Mouse (Mus musculus) mature B cell (primary cell): ENCODE data around the gene Nmur1.

Experiments used
- in situ Hi-C: fragments of 300-500 bp; cut with MboI; formaldehyde crosslinking; loops from 2 replicates; pipeline ENCODE4 v1.14.3; 2019

Gene Nmur1

GRCm38 (mm10) chr1:86440887-86441723 lies 15.1 kb upstream of the Nmur1 start:
- in situ Hi-C loops = loop anchor here (5.0 kb wide), 2 partner anchors 61 to 91 kb away; no protein-coding TSS in a partner anchor

DNA sequence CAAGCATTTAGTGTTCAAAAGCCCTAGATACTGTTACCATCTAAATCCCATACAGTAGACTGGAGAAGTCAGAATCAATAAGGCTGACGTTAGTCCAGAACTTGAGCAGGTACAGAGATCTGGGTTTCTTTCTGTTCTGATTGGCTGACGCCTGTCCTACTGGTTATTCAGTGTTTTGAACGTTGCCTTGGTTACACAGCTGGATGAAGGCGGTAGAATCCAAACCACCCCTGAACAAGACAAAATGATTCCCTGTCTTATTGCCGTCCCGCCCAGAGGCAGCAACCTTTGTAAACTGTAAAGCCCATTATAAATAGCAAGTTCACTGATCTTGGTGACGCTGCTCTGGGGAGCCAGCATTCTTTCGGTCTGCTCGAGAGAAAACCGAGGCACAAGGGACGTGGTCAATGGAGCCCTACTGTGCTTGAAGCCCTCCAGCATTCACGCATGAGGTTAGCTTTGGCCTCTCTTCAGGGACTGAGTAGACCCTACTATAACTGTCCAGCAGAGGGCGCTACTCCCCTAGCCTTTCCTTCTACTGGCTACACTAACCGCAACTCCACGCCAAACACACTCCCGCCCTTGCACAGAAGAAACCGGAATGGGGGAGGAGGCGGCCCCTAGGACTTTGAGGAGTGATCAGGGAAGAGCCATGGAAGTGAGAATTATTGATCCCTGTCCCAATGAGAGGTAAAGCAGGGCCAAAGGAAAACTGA lies 14.3 kb upstream of the Nmur1 start:
- in situ Hi-C loops = loop anchor here (5.0 kb wide), 2 partner anchors 62 to 92 kb away; no protein-coding TSS in a partner anchor

GRCm38 (mm10) chr1:86439487-86440170 lies 13.6 kb upstream of the Nmur1 start:
- in situ Hi-C loops = loop anchor here (5.0 kb wide), 2 partner anchors 63 to 93 kb away; no protein-coding TSS in a partner anchor

- in situ Hi-C loops = no loop called here
These were observed 12.5 kb upstream of the Nmur1 start for GRCm38 (mm10) chr1:86438501-86438900.

DNA sequence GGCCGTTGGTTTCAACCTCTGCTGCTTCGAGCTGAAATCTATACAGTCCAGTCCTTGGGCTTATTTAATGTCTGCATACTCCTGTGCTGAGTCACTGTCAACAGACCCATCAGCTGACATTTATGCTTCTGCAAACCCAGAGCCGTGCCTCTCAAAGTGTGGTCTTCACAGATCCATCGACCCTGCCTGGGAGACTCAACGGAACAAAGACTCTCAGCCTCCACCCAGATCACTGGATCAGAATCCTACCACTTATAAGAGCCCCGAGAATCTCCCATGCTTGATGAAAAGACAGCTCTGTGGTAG lies 11.9 kb upstream of the Nmur1 start:
- in situ Hi-C loops = no loop called here

- in situ Hi-C loops = no loop called here
These were observed 11.4 kb upstream of the Nmur1 start for GRCm38 (mm10) chr1:86437219-86438013.

GRCm38 (mm10) chr1:86435302-86435821 lies 9.3 kb upstream of the Nmur1 start:
- in situ Hi-C loops = no loop called here

DNA sequence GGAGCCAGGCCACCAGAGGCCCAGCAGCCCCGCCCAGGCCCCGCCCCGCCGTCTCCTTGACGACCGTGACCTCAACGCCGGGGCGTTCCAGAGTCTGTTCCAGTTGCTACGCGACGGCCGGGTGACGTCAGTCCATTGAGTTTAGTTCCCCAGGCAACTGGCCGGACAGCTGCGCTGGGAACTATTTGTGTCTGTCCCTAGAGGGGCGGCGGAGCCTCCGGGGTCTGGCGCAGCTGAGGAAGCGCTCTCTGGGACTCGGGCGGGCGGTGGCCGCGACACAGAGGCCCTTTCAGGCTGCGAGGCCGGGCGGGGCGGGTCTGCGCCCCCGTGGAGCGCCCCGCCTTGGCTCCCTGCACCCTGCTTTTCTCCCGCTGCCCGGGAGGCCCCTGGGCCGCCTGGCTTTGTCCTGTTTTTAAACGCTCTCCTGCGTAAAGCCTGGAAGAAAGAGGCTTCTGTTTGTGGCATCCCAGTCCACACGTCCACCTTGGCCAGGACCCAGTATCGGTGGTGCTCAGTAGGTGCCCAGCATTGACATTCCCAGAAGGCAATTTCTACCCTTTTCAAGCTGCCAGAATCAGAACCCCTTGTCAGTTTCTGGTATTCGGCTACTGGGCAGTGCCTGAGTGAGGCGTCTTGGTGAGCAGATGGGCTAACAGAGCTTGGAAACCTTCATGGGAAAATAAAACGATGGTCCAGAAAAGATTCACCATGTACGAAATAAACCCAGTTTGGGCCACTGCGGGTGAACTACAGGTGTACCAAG lies 8.6 kb upstream of the Nmur1 start:
- in situ Hi-C loops = no loop called here

DNA sequence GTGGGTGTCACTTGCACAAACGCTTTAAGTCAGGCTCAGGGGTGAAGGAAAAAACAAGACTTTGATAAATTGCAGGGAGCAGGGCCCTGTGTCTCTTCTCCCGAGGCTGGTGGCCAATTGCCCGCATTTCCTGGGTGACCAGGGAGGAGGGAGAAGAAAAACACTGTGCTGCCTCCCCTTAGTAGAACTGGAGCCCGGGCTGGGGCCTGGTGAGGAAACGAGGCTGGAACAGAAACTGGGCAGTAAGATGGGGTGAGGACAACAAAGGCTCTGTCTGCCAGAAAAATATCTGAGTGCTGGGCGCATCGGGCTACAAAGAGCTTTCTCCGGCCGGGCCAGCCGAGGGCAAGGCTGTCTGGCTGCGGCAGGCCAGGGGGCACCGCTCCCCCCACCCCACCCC lies 8.0 kb upstream of the Nmur1 start:
- in situ Hi-C loops = no loop called here

GRCm38 (mm10) chr1:86433359-86433758 lies 7.3 kb upstream of the Nmur1 start:
- in situ Hi-C loops = no loop called here

DNA sequence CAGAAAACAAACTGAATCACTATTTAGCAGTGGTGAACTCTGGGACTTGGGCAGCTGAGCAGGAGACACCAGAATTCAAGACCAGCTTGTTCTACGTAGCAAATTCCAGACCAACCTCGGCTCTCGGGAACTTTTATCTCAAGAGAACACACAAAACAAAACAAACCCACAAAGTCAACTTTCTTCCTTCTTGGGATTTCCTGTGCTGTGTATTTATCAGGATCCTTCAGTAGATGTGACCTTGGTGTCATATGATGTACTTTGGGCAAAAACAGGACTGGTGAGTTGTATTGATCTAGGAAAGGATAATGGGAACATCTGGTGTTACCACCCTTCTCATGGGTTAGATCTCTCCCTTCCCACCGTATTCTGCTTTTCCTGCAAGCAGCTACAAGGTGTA lies 6.8 kb upstream of the Nmur1 start:
- in situ Hi-C loops = no loop called here

DNA sequence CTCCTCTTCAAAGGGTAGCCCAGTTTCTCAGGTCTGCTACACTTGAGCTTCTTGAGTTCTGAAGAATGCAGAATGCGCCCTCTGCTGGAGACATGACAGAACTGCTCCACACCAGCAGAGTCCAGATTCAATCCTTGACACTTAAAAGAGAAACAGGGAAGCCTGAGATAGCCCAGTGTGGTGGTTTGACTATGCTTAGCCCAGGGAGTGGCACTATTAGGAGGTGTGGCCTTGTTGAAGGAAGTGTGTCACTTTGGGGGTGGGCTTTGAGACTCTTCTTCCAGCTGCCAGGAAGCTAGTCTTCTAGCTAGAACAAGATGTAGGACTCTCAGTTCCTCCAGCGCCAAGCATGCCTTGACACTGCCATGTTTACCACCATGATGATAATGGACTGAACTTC lies 4.0 kb upstream of the Nmur1 start:
- in situ Hi-C loops = no loop called here

- in situ Hi-C loops = no loop called here
These were observed 1.0 kb downstream of the Nmur1 start for GRCm38 (mm10) chr1:86424835-86425547.

GRCm38 (mm10) chr1:86424336-86424735 lies 1.7 kb downstream of the Nmur1 start:
- in situ Hi-C loops = no loop called here

- in situ Hi-C loops = no loop called here
These were observed 2.1 kb downstream of the Nmur1 start for GRCm38 (mm10) chr1:86423879-86424278.

DNA sequence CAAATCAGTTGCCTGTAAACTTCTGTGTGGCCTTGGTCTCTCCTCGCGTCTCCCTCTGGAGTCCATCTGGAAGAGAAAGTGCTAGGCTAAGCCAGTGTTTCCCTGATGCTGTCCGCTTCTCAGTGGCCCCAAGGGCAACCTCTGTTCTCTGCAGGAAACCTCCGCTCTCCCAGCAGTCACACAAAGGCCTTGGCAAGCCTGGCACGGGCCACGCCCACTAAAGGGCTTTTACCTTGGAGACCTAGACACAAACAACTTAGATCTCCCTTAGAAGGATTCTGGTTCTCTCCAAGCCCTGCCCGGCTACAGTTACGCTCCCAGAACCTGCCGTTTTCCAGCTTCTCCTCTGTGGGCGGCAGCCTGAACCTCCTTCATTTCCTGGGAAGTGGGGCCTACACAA lies 5.0 kb downstream of the Nmur1 start:
- in situ Hi-C loops = no loop called here

DNA sequence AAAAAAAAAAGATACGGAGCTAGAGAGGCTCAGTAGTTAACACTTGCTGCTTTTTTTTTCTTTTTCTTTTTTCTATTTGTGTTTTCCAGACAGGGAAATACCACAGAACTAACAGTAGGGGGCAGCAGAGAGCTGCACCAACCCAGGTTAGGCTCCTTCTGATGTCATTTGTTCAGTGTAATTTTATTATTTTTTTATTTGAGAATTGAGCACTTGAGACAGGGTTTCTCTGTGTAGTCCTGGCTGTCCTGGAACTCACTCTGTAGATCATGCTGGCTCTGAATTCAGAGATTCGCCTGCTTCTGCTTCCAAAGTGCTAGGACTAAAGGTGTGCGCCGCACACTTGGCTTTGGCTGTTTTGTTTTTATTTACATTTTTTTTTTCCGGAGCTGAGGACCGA lies 9.7 kb downstream of the Nmur1 start:
- in situ Hi-C loops = no loop called here

- in situ Hi-C loops = no loop called here
These were observed 10.3 kb downstream of the Nmur1 start for GRCm38 (mm10) chr1:86415612-86416184.

DNA sequence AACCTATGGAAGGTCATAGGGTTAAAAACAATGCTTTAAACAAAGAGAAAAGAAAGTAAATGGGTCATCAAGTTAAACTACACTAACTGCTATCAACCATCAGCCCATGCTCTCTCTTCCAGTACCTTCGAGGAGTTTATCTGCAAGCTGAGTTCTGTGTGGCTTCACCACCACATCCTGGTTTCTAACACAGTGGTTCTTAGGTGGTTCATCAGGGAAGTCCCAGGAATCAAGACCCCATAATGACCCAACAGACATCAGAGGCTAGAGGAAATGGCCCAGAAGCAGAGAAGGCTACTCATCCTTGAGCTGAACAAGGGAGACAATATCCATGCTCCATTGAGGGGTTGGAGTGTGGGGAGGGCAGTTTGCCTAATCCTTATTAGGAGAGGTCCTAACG lies 10.9 kb downstream of the Nmur1 start:
- in situ Hi-C loops = no loop called here

GRCm38 (mm10) chr1:86414715-86415114 lies 11.3 kb downstream of the Nmur1 start:
- in situ Hi-C loops = no loop called here
